Mouse (Mus musculus) adrenal gland, postnatal 0 days (tissue): ENCODE results near the gene Ttc22. TPM values are rescaled to one million over a fixed set of nuclear protein-coding genes. Genes with fewer than 3 reads are reported as not detected.

Experiments used
- polyA plus RNA-seq: library from polyadenylated mRNA; unstranded; fragments of >200 nt; fragmentation: Nextera tagmentation; extraction: Ambion mirVana; gene quantifications from 2 replicates; pipeline ENCODE4 v1.2.1, GENCODE M21; 2015

The Ttc22 gene
- 0.84 and 1.1 TPM in 2 replicates for polyA plus RNA-seq

GRCm38 (mm10) chr4:106622030-106622493 lies at the start of gene Ttc22:
Gene Ttc22 (plus strand): TSS chr4:106622432.

GRCm38 (mm10) chr4:106617056-106617455 lies 5.2 kb upstream of the Ttc22 start, which contains the start of gene Lexm:
Gene Lexm (minus strand): TSS chr4:106617241.

GRCm38 (mm10) chr4:106650833-106651527 lies 28.7 kb downstream of the Ttc22 start, which contains the start of gene Pars2:
Gene Pars2 (plus strand): TSS chr4:106651069.

GRCm38 (mm10) chr4:106678442-106679118 lies 56.3 kb downstream of the Ttc22 start, which contains the start of gene Ttc4:
Gene Ttc4 (minus strand): TSS chr4:106678944.

Other genes starting within 250 kb of the Ttc22 start
- gene Pcsk9, start 158.1 kb upstream of the Ttc22 start, polyA plus RNA-seq: 0.91 and 0.93 TPM in 2 replicates
- gene Bsnd, start 130.1 kb upstream of the Ttc22 start, polyA plus RNA-seq: 0.10 and 0.39 TPM in 2 replicates
- 2.5 and 3.0 TPM in 2 replicates for gene Dhcr24, start 61.4 kb upstream of the Ttc22 start, polyA plus RNA-seq
- not detected in 2 replicates for gene Lexm, start 5.2 kb upstream of the Ttc22 start, polyA plus RNA-seq
- 5.9 and 9.5 TPM in 2 replicates for gene Pars2, start 28.6 kb downstream of the Ttc22 start, polyA plus RNA-seq
- 45.9 and 47.9 TPM in 2 replicates for gene Ttc4, start 56.5 kb downstream of the Ttc22 start, polyA plus RNA-seq
- gene Mroh7, start 108.5 kb downstream of the Ttc22 start, polyA plus RNA-seq: 0.58 and 0.65 TPM in 2 replicates
- gene Fam151a, start 111.5 kb downstream of the Ttc22 start, polyA plus RNA-seq: 0.24 and 0.32 TPM in 2 replicates
- 1.7 and 1.8 TPM in 2 replicates for gene Acot11, start 182.6 kb downstream of the Ttc22 start, polyA plus RNA-seq